Mouse (Mus musculus): Measurements from ENCODE around the gene Cfap61. TPM values are rescaled to one million over a fixed set of nuclear protein-coding genes. Genes with fewer than 3 reads are reported as not detected.

Gene Cfap61
- polyA plus RNA-seq, 1 experiment from 2014 or later = not detected

- Histone ChIP-seq H3K9ac (replicated peaks) (no peak overlapping the region), H3K4me2 (ENCODE audit: low read depth, low read length) (no peak overlapping the region), H3K27ac (ENCODE audit: low read depth) (no peak overlapping the region), H3K9me3 (ENCODE audit: low read length) (no peaks in the 10 kb centered on the region), H3K36me3 (replicated peaks; ENCODE audit: insufficient read depth, low read length) (no peaks in the 10 kb centered on the region; the same call in 1 of the 2 replicates), H3K4me3 (ENCODE audit: low read depth, low read length) (no peak overlapping the region), H3K27me3 (ENCODE audit: insufficient read depth, low read length) (no peaks in the 10 kb centered on the region), H3K4me1 (ENCODE audit: insufficient read depth) (no peaks in the 10 kb centered on the region)
- DNase-seq (no peak), ATAC-seq (no peak)
- WGBS (ENCODE audit: insufficient replicate concordance) = 85% methylated on average over 4 of the region's 4 CpGs
- TF ChIP-seq CTCF (IDR thresholded peaks at IDR 0.05; ENCODE audit: low read depth) (no peak), EP300 (IDR thresholded peaks at IDR 0.05; ENCODE audit: low read depth) (no peak)
These were observed 326.6 kb downstream of the Cfap61 start for GRCm38 (mm10) chr2:146261146-146261545.

DNA sequence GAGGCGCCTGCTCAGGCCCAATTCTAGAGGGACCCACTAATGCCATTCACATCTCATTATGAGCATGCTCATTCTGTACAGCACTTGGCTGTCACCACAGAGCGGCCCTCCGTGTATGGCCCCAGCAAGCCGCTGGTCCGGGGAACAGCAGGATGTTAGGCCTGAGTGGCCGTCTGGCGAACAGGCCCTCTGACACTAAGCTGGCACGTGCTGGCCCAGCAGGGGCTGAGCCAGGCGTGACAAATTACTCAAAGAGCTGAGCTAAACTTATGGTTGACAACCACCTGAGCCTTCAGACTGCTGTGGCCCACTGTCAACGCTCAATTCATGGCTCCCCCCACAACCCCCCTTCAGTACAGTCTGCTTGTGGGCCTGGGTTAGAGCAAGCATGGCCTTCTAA, 327.6 kb downstream of the Cfap61 start:
- H3K4me1 ChIP-seq (ENCODE audit: insufficient read depth) = no peaks in the 10 kb centered on the region
- no peak overlapping the region for H3K9ac ChIP-seq (replicated peaks)
- no peak overlapping the region for H3K27ac ChIP-seq (ENCODE audit: low read depth)
- no peaks in the 10 kb centered on the region for H3K9me3 ChIP-seq (ENCODE audit: low read length)
- DNase-seq (no peak), ATAC-seq (no peak)
- no peaks in the 10 kb centered on the region for H3K27me3 ChIP-seq (ENCODE audit: insufficient read depth, low read length)
- WGBS (ENCODE audit: insufficient replicate concordance) = 86% methylated on average over 10 of the region's 10 CpGs
- no peak overlapping the region for H3K4me2 ChIP-seq (ENCODE audit: low read depth, low read length)
- no peak overlapping the region for H3K4me3 ChIP-seq (ENCODE audit: low read depth, low read length)
- TF ChIP-seq EP300 (IDR thresholded peaks at IDR 0.05; ENCODE audit: low read depth) (no peak), CTCF (IDR thresholded peaks at IDR 0.05; ENCODE audit: low read depth) (no peak)
- no peaks in the 10 kb centered on the region; the same call in 1 of the 2 replicates for H3K36me3 ChIP-seq (replicated peaks; ENCODE audit: insufficient read depth, low read length)

- no peak overlapping the region for H3K4me3 ChIP-seq (ENCODE audit: low read depth, low read length)
- no peak overlapping the region for H3K9ac ChIP-seq (replicated peaks)
- H3K27ac ChIP-seq (ENCODE audit: low read depth) = no peak overlapping the region
- ATAC-seq = no peak
- no peak for DNase-seq
- no peaks in the 10 kb centered on the region for H3K4me1 ChIP-seq (ENCODE audit: insufficient read depth)
- no peaks in the 10 kb centered on the region; the same call in 1 of the 2 replicates for H3K36me3 ChIP-seq (replicated peaks; ENCODE audit: insufficient read depth, low read length)
- no peaks in the 10 kb centered on the region for H3K9me3 ChIP-seq (ENCODE audit: low read length)
- H3K27me3 ChIP-seq (ENCODE audit: insufficient read depth, low read length) = no peaks in the 10 kb centered on the region
- no peak overlapping the region for H3K4me2 ChIP-seq (ENCODE audit: low read depth, low read length)
- TF ChIP-seq CTCF (IDR thresholded peaks at IDR 0.05; ENCODE audit: low read depth) (no peak), EP300 (IDR thresholded peaks at IDR 0.05; ENCODE audit: low read depth) (no peak)
These were observed 328.4 kb downstream of the Cfap61 start for GRCm38 (mm10) chr2:146262966-146263365.

Other genes with a start within 250 kb of the Cfap61 start
- 55.0 and 60.0 TPM in 2 replicates for gene Naa20, start 32.7 kb upstream of the Cfap61 start, polyA plus RNA-seq (2015; fragmentation: Nextera tagmentation; extraction: Ambion mirVana)
- 9.7 and 10.7 TPM in 2 replicates for gene Crnkl1, start 230 bp downstream of the Cfap61 start, polyA plus RNA-seq (2015; fragmentation: Nextera tagmentation; extraction: Ambion mirVana)

Measured in liver, postnatal 0 days (tissue).